Mouse (Mus musculus) CD4-positive, CD25-positive, alpha-beta regulatory T cell (primary cell): ENCODE measurements around the gene Sbk2. TPM values are rescaled to one million over a fixed set of nuclear protein-coding genes. Genes with fewer than 3 reads are reported as not detected.

ENCODE experiments used
- polyA plus RNA-seq: library from polyadenylated mRNA; unstranded; fragments of 100-300 nt; shearing (Covaris generic); gene quantifications from one replicate; pipeline ENCODE4 v1.2.1, GENCODE M21; 2017

The Sbk2 gene
- polyA plus RNA-seq = 0.25 TPM

GRCm38 (mm10) chr7:4964272-4964671, at the start of gene Sbk2:
Sbk2 (minus strand) TSS chr7:4964406.

GRCm38 (mm10) chr7:4996003-4996895, 32.0 kb upstream of the Sbk2 start, which contains the start of gene Zfp579:
Zfp579 (minus strand) TSS chr7:4996158.

GRCm38 (mm10) chr7:4971068-4971467, 6.9 kb upstream of the Sbk2 start, which contains the start of gene Sbk3:
Sbk3 (minus strand) TSS chr7:4971168.

GRCm38 (mm10) chr7:4925441-4926381, 38.5 kb downstream of the Sbk2 start, which contains the start of gene Ssc5d:
Ssc5d (plus strand) TSS chr7:4925785.

GRCm38 (mm10) chr7:4921824-4922482, 42.3 kb downstream of the Sbk2 start, which contains the start of gene Nat14:
Nat14 (plus strand) TSS chr7:4922028.

GRCm38 (mm10) chr7:4915007-4915665, 49.1 kb downstream of the Sbk2 start, which contains the start of gene Zfp628:
Zfp628 (plus strand) TSS chr7:4915217.

GRCm38 (mm10) chr7:4906466-4906950, 57.7 kb downstream of the Sbk2 start, which contains the start of gene Gm36210:
Gm36210 (minus strand) TSS chr7:4906516.

Other genes with a start within 250 kb of the Sbk2 start
- gene Tmem150b, start 239.2 kb downstream of the Sbk2 start, polyA plus RNA-seq = 0.11 TPM
- 33.5 TPM for gene Kmt5c, start 224.3 kb downstream of the Sbk2 start, polyA plus RNA-seq
- 3.4 TPM for gene Cox6b2, start 211.3 kb downstream of the Sbk2 start, polyA plus RNA-seq
- gene Fam71e2, start 193.1 kb downstream of the Sbk2 start, polyA plus RNA-seq = not detected
- gene Il11, start 181.5 kb downstream of the Sbk2 start, polyA plus RNA-seq = not detected
- gene Tmem190, start 181.5 kb downstream of the Sbk2 start, polyA plus RNA-seq = not detected
- 13.4 TPM for gene Tmem238, start 174.8 kb downstream of the Sbk2 start, polyA plus RNA-seq
- 323 TPM for gene Rpl28, start 171.5 kb downstream of the Sbk2 start, polyA plus RNA-seq
- 106 TPM for gene Ube2s, start 151.8 kb downstream of the Sbk2 start, polyA plus RNA-seq
- gene Shisa7, start 119.7 kb downstream of the Sbk2 start, polyA plus RNA-seq = not detected
- 33.3 TPM for gene Isoc2b, start 94.1 kb downstream of the Sbk2 start, polyA plus RNA-seq
- 1.1 TPM for gene Isoc2a, start 87.3 kb downstream of the Sbk2 start, polyA plus RNA-seq
- not detected for gene Gm36210, start 57.9 kb downstream of the Sbk2 start, polyA plus RNA-seq
- 2.6 TPM for gene Zfp628, start 49.2 kb downstream of the Sbk2 start, polyA plus RNA-seq
- gene Nat14, start 42.4 kb downstream of the Sbk2 start, polyA plus RNA-seq = 0.79 TPM
- 0.17 TPM for gene Ssc5d, start 38.6 kb downstream of the Sbk2 start, polyA plus RNA-seq
- not detected for gene Sbk3, start 6.8 kb upstream of the Sbk2 start, polyA plus RNA-seq
- 25.9 TPM for gene Zfp579, start 31.8 kb upstream of the Sbk2 start, polyA plus RNA-seq
- 26.5 TPM for gene Zfp524, start 50.0 kb upstream of the Sbk2 start, polyA plus RNA-seq
- gene Fiz1, start 50.3 kb upstream of the Sbk2 start, polyA plus RNA-seq = 46.1 TPM
- gene Gm44973, start 51.1 kb upstream of the Sbk2 start, polyA plus RNA-seq = 11.4 TPM
- 11.8 TPM for gene Zfp865, start 56.0 kb upstream of the Sbk2 start, polyA plus RNA-seq
- gene Ccdc106, start 56.1 kb upstream of the Sbk2 start, polyA plus RNA-seq = not detected
- gene 4632433K11Rik, start 69.7 kb upstream of the Sbk2 start, polyA plus RNA-seq = not detected
- 3.6 TPM for gene Zfp784, start 74.0 kb upstream of the Sbk2 start, polyA plus RNA-seq
- gene Zfp580, start 87.1 kb upstream of the Sbk2 start, polyA plus RNA-seq = 7.4 TPM
- gene U2af2, start 97.7 kb upstream of the Sbk2 start, polyA plus RNA-seq = 113 TPM
- gene Epn1, start 115.8 kb upstream of the Sbk2 start, polyA plus RNA-seq = 35.8 TPM
- gene Rfpl4, start 152.5 kb upstream of the Sbk2 start, polyA plus RNA-seq = not detected
- gene Rasl2-9, start 161.5 kb upstream of the Sbk2 start, polyA plus RNA-seq = 0.31 TPM
- 0.07 TPM for gene Vmn1r55, start 185.3 kb upstream of the Sbk2 start, polyA plus RNA-seq
- gene Vmn1r56, start 232.3 kb upstream of the Sbk2 start, polyA plus RNA-seq = not detected